Mouse (Mus musculus) bone marrow, adult 2 months (tissue): ENCODE measurements around the gene Nat8f3.
"Not testable (repeated sequence)": the region's sequence is repeated elsewhere in the genome, so short reads cannot be mapped to it uniquely, and the experiment has no call there.

Experiments used
- CTCF ChIP-seq: fragments of 200-500 bp; IDR thresholded peaks from 2 replicates; pipeline ENCODE4 v1.5.1; 2011; ENCODE audit warnings: low read length, control low read depth; ENCODE audit not compliant: control insufficient read depth, insufficient read depth
- POLR2A ChIP-seq: fragments of 200-500 bp; IDR thresholded peaks from 2 replicates; pipeline ENCODE4 v1.6.1; 2011; ENCODE audit warnings: low read depth, mild to moderate bottlenecking, control low read depth, low read length, borderline replicate concordance; ENCODE audit not compliant: control insufficient read depth

- not testable (repeated sequence) for TF ChIP-seq POLR2A, CTCF
Observed at GRCm38 (mm10) chr6:85810514-85810913, 45.0 kb upstream of the Nat8f3 start.
